Mouse (Mus musculus): Measurements from ENCODE around the gene Lnx2. TPM values are rescaled to one million over a fixed set of nuclear protein-coding genes. Genes with fewer than 3 reads are reported as not detected.

Gene Lnx2
- polyA plus RNA-seq, 1 experiment from 2014 or later: 10.2 TPM

DNA sequence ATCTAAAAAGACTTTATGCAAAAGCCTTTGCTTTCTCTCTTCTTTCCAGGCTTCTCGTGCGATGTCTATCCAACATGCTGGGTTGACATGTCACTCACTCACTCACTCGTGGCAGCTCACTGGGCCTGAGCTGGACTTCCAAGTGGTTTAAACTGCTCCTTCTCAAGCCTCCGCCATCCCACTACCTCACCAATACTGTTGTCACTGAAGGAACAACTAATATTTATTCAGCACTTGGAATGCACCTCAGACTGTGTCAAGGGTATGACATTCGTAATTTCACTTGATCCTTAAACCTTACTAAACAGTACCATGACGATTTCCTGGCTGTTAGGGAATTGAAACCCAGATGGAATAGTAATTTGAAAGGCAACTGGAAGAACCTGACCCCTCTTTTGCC lies 2.6 kb downstream of the Lnx2 start:
- H3K4me3 ChIP-seq (ENCODE audit: low read depth, low read length): no peak overlapping the region
- WGBS: 85% methylated on average over 6 of the region's 6 CpGs
- 0 out of 2 replicates have a peak, but pooled peaks cover 9% of the 10 kb centered on the region for H3K4me1 ChIP-seq (replicated peaks; ENCODE audit: control insufficient read depth, insufficient read depth, low read length)

DNA sequence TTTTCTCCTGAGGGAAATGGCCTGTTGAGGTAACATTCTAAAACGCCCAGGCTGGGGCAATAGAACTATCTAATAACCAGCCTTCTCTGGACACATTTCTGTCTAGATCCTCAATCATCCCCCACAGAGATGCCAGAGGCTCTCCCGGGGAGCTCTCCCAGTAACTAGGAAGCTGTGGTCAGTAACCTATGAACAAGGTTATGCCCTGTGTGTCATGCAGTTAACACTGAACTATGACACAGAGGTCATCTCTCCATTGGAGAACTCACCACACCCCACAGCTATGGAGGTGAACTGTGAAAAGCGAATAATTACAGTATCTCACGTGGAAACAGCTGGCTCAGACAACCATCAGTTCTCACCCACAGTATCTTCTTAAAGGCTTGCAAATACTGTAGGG lies 4.5 kb downstream of the Lnx2 start:
- WGBS: 56% methylated on average over 4 of the region's 4 CpGs
- no peak for TF ChIP-seq CTCF (IDR thresholded peaks at IDR 0.05; ENCODE audit: low read depth)

More for the DNA sequence above, 2.6 kb downstream of the Lnx2 start:
- Histone ChIP-seq H3K9me3 (ENCODE audit: control insufficient read depth) (no peaks in the 10 kb centered on the region), H3K4me2 (replicated peaks; ENCODE audit: low read depth) (no peak overlapping the region), H3K36me3 (ENCODE audit: control insufficient read depth, insufficient read depth) (no peaks in the 10 kb centered on the region), H3K27ac (ENCODE audit: low read depth, low read length) (no peak overlapping the region), H3K27me3 (replicated peaks; ENCODE audit: control insufficient read depth, insufficient read depth, low read length) (no peaks in the 10 kb centered on the region), H3K9ac (ENCODE audit: low read depth, low read length) (no peak overlapping the region)
- no peak for TF ChIP-seq CTCF (IDR thresholded peaks at IDR 0.05; ENCODE audit: low read depth)
- no peak for ATAC-seq

DNA sequence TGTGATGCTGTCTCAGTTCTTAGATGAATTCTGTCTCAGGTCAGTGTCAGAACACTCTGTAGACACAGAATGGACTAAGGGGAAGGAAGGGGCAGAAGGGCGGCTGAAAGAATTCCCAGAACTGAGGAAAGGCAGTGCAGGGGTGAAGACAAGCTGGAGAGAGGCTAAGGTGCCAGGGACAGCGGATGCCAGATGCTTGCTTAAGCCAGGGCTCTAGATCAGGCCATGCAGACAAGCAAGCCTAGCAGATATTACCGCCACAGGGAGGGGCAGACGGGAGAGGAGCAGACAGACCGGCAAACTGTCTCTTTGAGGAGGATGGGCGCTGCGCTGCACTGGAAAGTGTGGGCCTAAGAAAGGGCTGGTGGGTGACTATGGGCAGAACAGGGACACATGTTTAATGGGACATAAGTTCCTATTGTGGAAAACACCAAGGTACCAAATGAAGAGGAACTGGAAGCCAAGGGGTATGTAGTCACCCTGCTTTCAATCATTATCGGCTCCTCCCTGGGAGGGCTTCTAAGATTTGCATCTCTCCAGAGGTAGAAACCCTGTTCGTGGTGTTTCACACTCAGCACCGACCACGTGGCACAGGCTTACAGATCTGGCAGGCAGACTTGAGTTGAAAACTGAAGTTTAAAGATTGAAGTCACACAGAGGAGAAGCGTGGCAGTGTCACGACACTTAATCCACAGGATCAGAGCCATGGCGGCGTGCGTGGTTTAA lies 5.4 kb downstream of the Lnx2 start:
- Histone ChIP-seq H3K4me2 (replicated peaks; ENCODE audit: low read depth) (no peak overlapping the region), H3K4me3 (ENCODE audit: low read depth, low read length) (no peak overlapping the region), H3K27me3 (replicated peaks; ENCODE audit: control insufficient read depth, insufficient read depth, low read length) (no peaks in the 10 kb centered on the region), H3K9ac (ENCODE audit: low read depth, low read length) (no peak overlapping the region), H3K27ac (ENCODE audit: low read depth, low read length) (no peak overlapping the region), H3K36me3 (ENCODE audit: control insufficient read depth, insufficient read depth) (no peaks in the 10 kb centered on the region), H3K9me3 (ENCODE audit: control insufficient read depth) (no peaks in the 10 kb centered on the region), H3K4me1 (replicated peaks; ENCODE audit: control insufficient read depth, insufficient read depth, low read length) (0 out of 2 replicates have a peak, but pooled peaks cover 10% of the 10 kb centered on the region)
- no peak for TF ChIP-seq CTCF (IDR thresholded peaks at IDR 0.05; ENCODE audit: low read depth)
- ATAC-seq: no peak
- WGBS: 77% methylated on average over 16 of the region's 16 CpGs

More for the DNA sequence above, 4.5 kb downstream of the Lnx2 start:
- Histone ChIP-seq H3K9ac (ENCODE audit: low read depth, low read length) (no peak overlapping the region), H3K27me3 (replicated peaks; ENCODE audit: control insufficient read depth, insufficient read depth, low read length) (no peaks in the 10 kb centered on the region), H3K9me3 (ENCODE audit: control insufficient read depth) (no peaks in the 10 kb centered on the region), H3K4me2 (replicated peaks; ENCODE audit: low read depth) (no peak overlapping the region), H3K4me3 (ENCODE audit: low read depth, low read length) (no peak overlapping the region), H3K4me1 (replicated peaks; ENCODE audit: control insufficient read depth, insufficient read depth, low read length) (0 out of 2 replicates have a peak, but pooled peaks cover 6% of the 10 kb centered on the region), H3K27ac (ENCODE audit: low read depth, low read length) (no peak overlapping the region), H3K36me3 (ENCODE audit: control insufficient read depth, insufficient read depth) (no peaks in the 10 kb centered on the region)
- ATAC-seq: no peak

DNA sequence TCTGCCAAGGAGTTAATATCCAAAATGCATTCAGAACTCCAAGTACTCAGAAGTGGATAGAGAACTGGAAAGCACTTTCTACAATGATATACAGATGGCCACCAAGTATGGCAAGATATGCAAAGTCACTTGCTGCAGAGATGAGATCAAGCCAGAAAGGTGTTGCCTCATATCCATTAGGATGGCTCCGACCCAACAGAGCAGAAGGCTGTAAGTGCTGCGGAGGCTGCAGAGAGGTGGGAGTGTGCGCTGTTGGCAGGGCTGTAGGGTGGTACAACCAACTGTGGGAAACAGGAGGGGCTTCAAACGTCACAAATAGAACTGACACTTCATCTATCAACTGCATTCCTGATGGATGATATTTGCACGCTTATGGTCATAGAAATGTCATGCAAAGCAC lies 7.5 kb downstream of the Lnx2 start:
- 75% methylated on average over 5 of the region's 5 CpGs for WGBS
- H3K4me3 ChIP-seq (ENCODE audit: low read depth, low read length): no peak overlapping the region
- H3K36me3 ChIP-seq (ENCODE audit: control insufficient read depth, insufficient read depth): no peaks in the 10 kb centered on the region
- H3K4me1 ChIP-seq (replicated peaks; ENCODE audit: control insufficient read depth, insufficient read depth, low read length): 0 out of 2 replicates have a peak, but pooled peaks cover 4% of the 10 kb centered on the region
- H3K4me2 ChIP-seq (replicated peaks; ENCODE audit: low read depth): no peak overlapping the region
- H3K27me3 ChIP-seq (replicated peaks; ENCODE audit: control insufficient read depth, insufficient read depth, low read length): no peaks in the 10 kb centered on the region
- no peak overlapping the region for H3K9ac ChIP-seq (ENCODE audit: low read depth, low read length)
- H3K27ac ChIP-seq (ENCODE audit: low read depth, low read length): no peak overlapping the region
- TF ChIP-seq CTCF (IDR thresholded peaks at IDR 0.05; ENCODE audit: low read depth): no peak
- H3K9me3 ChIP-seq (ENCODE audit: control insufficient read depth): no peaks in the 10 kb centered on the region
- no peak for ATAC-seq

DNA sequence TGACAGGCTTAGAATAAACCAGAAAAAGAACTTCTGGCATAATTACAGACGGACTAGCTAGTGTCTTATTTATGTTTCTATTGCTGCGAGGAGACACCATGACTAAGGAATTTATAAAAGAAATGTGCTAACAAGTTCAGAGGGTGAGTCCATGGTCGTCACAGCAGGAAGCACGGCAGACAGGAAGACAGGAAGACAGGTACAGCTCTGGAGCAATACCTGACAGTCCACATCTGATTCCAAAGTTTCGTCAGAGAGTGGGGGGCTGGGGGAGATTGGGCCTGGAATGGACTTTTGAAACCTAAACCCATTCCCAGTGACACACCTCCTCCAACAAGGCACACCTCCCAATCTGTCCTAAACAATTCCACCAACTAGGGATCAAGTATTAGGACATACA lies 9.4 kb downstream of the Lnx2 start:
- WGBS: 44% methylated on average over 5 of the region's 5 CpGs
- H3K4me2 ChIP-seq (replicated peaks; ENCODE audit: low read depth): no peak overlapping the region
- H3K9me3 ChIP-seq (ENCODE audit: control insufficient read depth): no peaks in the 10 kb centered on the region
- H3K4me1 ChIP-seq (replicated peaks; ENCODE audit: control insufficient read depth, insufficient read depth, low read length): 0 out of 2 replicates have a peak, but pooled peaks cover 4% of the 10 kb centered on the region
- no peak overlapping the region for H3K9ac ChIP-seq (ENCODE audit: low read depth, low read length)
- no peak for TF ChIP-seq CTCF (IDR thresholded peaks at IDR 0.05; ENCODE audit: low read depth)
- H3K36me3 ChIP-seq (ENCODE audit: control insufficient read depth, insufficient read depth): no peaks in the 10 kb centered on the region
- H3K27ac ChIP-seq (ENCODE audit: low read depth, low read length): no peak overlapping the region
- no peak for ATAC-seq
- H3K4me3 ChIP-seq (ENCODE audit: low read depth, low read length): no peak overlapping the region
- no peaks in the 10 kb centered on the region for H3K27me3 ChIP-seq (replicated peaks; ENCODE audit: control insufficient read depth, insufficient read depth, low read length)

DNA sequence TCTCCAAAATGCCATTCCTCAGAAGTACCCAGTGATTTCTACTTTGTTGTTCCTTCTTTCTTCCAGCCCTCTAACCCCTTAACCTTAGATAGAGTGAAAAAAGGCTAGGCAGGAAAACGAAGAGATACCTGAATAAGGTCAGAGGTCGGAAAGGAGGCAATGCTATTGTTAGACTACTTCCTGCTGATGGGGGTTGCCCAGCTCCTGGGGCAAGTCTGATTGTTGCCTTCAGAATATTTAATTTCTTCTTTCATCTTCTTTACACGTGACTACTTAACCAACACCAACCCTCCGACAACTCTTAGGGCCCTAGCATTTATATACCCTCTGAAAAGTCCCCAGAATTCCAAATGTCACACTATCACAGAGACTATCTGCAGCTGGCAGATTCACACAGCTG lies 10.3 kb downstream of the Lnx2 start:
- ATAC-seq: no peak
- H3K4me2 ChIP-seq (replicated peaks; ENCODE audit: low read depth): no peak overlapping the region
- H3K27ac ChIP-seq (ENCODE audit: low read depth, low read length): no peak overlapping the region
- H3K4me3 ChIP-seq (ENCODE audit: low read depth, low read length): no peak overlapping the region
- H3K4me1 ChIP-seq (replicated peaks; ENCODE audit: control insufficient read depth, insufficient read depth, low read length): 0 out of 2 replicates have a peak, but pooled peaks cover 4% of the 10 kb centered on the region
- H3K36me3 ChIP-seq (ENCODE audit: control insufficient read depth, insufficient read depth): no peaks in the 10 kb centered on the region
- H3K9me3 ChIP-seq (ENCODE audit: control insufficient read depth): no peaks in the 10 kb centered on the region
- WGBS: 63% methylated on average over 4 of the region's 4 CpGs
- no peaks in the 10 kb centered on the region for H3K27me3 ChIP-seq (replicated peaks; ENCODE audit: control insufficient read depth, insufficient read depth, low read length)
- no peak for TF ChIP-seq CTCF (IDR thresholded peaks at IDR 0.05; ENCODE audit: low read depth)
- H3K9ac ChIP-seq (ENCODE audit: low read depth, low read length): no peak overlapping the region

Data from intestine, postnatal 0 days (tissue).